Mouse (Mus musculus): ENCODE data around the gene Gm10642.

GRCm38 (mm10) chr9:70671772-70672579 is 15.9 kb downstream of the Gm10642 start:
- TF ChIP-seq POLR2A (IDR thresholded peaks at IDR 0.05; ENCODE audit: borderline replicate concordance, low read depth, low read length) (no peak), CTCF (IDR thresholded peaks at IDR 0.05; ENCODE audit: low read depth, low read length) (no peak)
